In genomic region chr2:77039683-77040082, GRCm38 (mm10) we compare ENCODE assay signal across 20 mouse cellular contexts. TPM values are rescaled to one million over a fixed set of nuclear protein-coding genes. Genes with fewer than 3 reads are reported as not detected.
"Had no signal": no experiment of that assay in that cellular context is flagged by ENCODE, and none has a peak within 500 bp of the region (broad histone marks: within the 10 kb centered on the region; RNA-seq: fewer than 3 reads in every experiment).

No protein-coding gene starts in this region.

- H3K4me2 ChIP-seq: limb, embryonic 12.5 days; limb, embryonic 15.5 days; liver, embryonic 11.5 days; lung, embryonic 14.5 days; midbrain, embryonic 12.5 days; midbrain, embryonic 15.5 days; neural tube, embryonic 13.5 days; stomach, embryonic 15.5 days had no signal

- H3K9me3 ChIP-seq: limb, embryonic 12.5 days; limb, embryonic 15.5 days; midbrain, embryonic 12.5 days; midbrain, embryonic 15.5 days; neural tube, embryonic 13.5 days; stomach, embryonic 15.5 days had no signal

- H3K27ac ChIP-seq: limb, embryonic 12.5 days; limb, embryonic 15.5 days; liver, embryonic 14.5 days; macrophage; midbrain, embryonic 12.5 days; midbrain, embryonic 15.5 days; neural tube, embryonic 13.5 days; stomach, embryonic 15.5 days had no signal

- H3K27me3 ChIP-seq: limb, embryonic 12.5 days; limb, embryonic 15.5 days; midbrain, embryonic 12.5 days; midbrain, embryonic 15.5 days; neural tube, embryonic 13.5 days; stomach, embryonic 15.5 days had no signal

- H3K4me3 ChIP-seq: limb, embryonic 12.5 days; limb, embryonic 15.5 days; midbrain, embryonic 12.5 days; midbrain, embryonic 15.5 days; neural tube, embryonic 13.5 days; stomach, embryonic 15.5 days had no signal

- DNase-seq: kidney, postnatal 14 days; kidney, postnatal 4 days; left cerebral cortex, postnatal 4 days; liver, postnatal 0 days; lung, embryonic 14.5 days; retina, postnatal 1 day; right cerebral cortex, postnatal 25 days; spleen, adult 18-20 months; thymus, adult 2 months; thymus, postnatal 14 days; thymus, postnatal 4 days had no signal

- H3K36me3 ChIP-seq: limb, embryonic 12.5 days; limb, embryonic 15.5 days; midbrain, embryonic 12.5 days; midbrain, embryonic 15.5 days; neural tube, embryonic 13.5 days; stomach, embryonic 15.5 days had no signal

- ATAC-seq: liver, postnatal 0 days; midbrain, embryonic 15.5 days had no signal

- H3K4me1 ChIP-seq: limb, embryonic 12.5 days; limb, embryonic 15.5 days; midbrain, embryonic 12.5 days; midbrain, embryonic 15.5 days; neural tube, embryonic 13.5 days; stomach, embryonic 15.5 days had no signal

- H3K9ac ChIP-seq: limb, embryonic 12.5 days; limb, embryonic 15.5 days; liver, embryonic 14.5 days; liver, postnatal 0 days; lung, embryonic 14.5 days; midbrain, embryonic 12.5 days; midbrain, embryonic 15.5 days; neural tube, embryonic 13.5 days; stomach, embryonic 15.5 days had no signal

RNA-seq across cellular contexts. Expression of gene Ttn, which starts 57.3 kb away (rescaled TPM):
- polyA plus RNA-seq: macrophage had no signal
